Mouse (Mus musculus) neural tube, embryonic 11.5 days (tissue): ENCODE data around the gene Fbxw7. TPM values are rescaled to one million over a fixed set of nuclear protein-coding genes. Genes with fewer than 3 reads are reported as not detected.
"Not testable (repeated sequence)": the region's sequence is repeated elsewhere in the genome, so short reads cannot be mapped to it uniquely, and the experiment has no call there.

Experiments used
- ATAC-seq: fragments of 200-750 bp; cut with Nextera tagmentation; 2 replicates; pipeline ENCODE4 v1.8.0; 2017; ENCODE audit warnings: moderate number of reproducible peaks, mild to moderate bottlenecking, moderate TSS enrichment, moderate library complexity; ENCODE audit not compliant: insufficient read depth, low FRiP score, low TSS enrichment
- DNase-seq: peaks from one replicate; pipeline ENCODE4 v3.0.0-alpha.2; 2015; ENCODE audit warnings: low spot score
- H3K27ac ChIP-seq: fragments of 300-500 bp; sonication (generic); 2 replicates; pipeline ENCODE4 v1.5.1; 2014; ENCODE audit warnings: low read depth, mild to moderate bottlenecking, low read length
- H3K27me3 ChIP-seq: fragments of 300-500 bp; sonication (generic); 2 replicates; pipeline ENCODE4 v1.6.1; 2014; ENCODE audit warnings: mild to moderate bottlenecking, low read length, mixed read lengths; ENCODE audit not compliant: control insufficient read depth, insufficient read depth
- H3K36me3 ChIP-seq: fragments of 300-500 bp; sonication (generic); 2 replicates; pipeline ENCODE4 v1.6.1; 2014; ENCODE audit warnings: mild to moderate bottlenecking, low read length, moderate library complexity, mixed read lengths; ENCODE audit not compliant: control insufficient read depth, insufficient read depth
- H3K4me1 ChIP-seq: fragments of 300-500 bp; sonication (generic); 2 replicates; pipeline ENCODE4 v1.6.1; 2014; ENCODE audit warnings: low read length, mixed read lengths; ENCODE audit not compliant: control insufficient read depth, insufficient read depth
- H3K4me2 ChIP-seq: fragments of 300-500 bp; sonication (generic); 2 replicates; pipeline ENCODE4 v1.6.1; 2014; ENCODE audit warnings: low read depth, mild to moderate bottlenecking, moderate library complexity
- H3K4me3 ChIP-seq: fragments of 300-500 bp; sonication (generic); 2 replicates; pipeline ENCODE4 v1.5.1; 2014; ENCODE audit warnings: low read depth, low read length
- H3K9ac ChIP-seq: fragments of 300-500 bp; sonication (generic); 2 replicates; pipeline ENCODE4 v1.6.1; 2014; ENCODE audit warnings: mild to moderate bottlenecking, low read length
- H3K9me3 ChIP-seq: fragments of 300-500 bp; sonication (generic); 2 replicates; pipeline ENCODE4 v1.6.1; 2016; ENCODE audit warnings: low read length; ENCODE audit not compliant: control insufficient read depth
- WGBS: fragments of 180-500 bp; shearing (Covaris S2); extraction: QIAGEN DNeasy Blood & Tissue Kit; methylation state at CpG from one replicate; pipeline ENCODE4 v1.1.7; 2014; 5-methylcytosine and 5-hydroxymethylcytosine counted together
- polyA plus RNA-seq: library from polyadenylated mRNA; unstranded; fragments of >200 nt; fragmentation: Nextera tagmentation; extraction: Ambion mirVana; gene quantifications from 2 replicates; pipeline ENCODE4 v1.2.1, GENCODE M21; 2014

Gene Fbxw7
- polyA plus RNA-seq, 1 experiment from 2014 or later, result 23.0 TPM

DNA sequence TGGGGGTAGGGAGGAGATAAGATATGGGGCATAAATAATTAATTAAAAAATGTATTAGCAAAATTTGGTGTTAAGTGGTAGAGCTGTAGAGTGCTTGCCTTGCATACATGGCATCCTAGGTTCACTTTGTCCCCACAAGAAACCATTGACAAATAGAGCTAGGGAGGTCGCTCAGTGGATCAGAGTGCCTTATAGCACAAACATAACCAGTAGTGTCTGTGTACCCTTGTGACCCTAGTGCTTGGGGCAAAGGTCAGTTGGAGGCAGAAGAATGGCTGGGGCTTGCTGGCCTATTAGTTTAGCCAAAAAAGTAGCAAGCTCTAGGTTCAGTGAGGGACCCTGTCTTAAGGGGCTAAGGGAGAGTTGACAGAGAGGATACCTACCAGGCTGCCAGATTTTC is 45.6 kb downstream of the Fbxw7 start:
- Histone ChIP-seq H3K36me3 (no peaks in the 10 kb centered on the region), H3K4me3 (no peak overlapping the region), H3K4me1 (no peaks in the 10 kb centered on the region), H3K27me3 (no peaks in the 10 kb centered on the region), H3K9me3 (no peaks in the 10 kb centered on the region), H3K4me2 (no peak overlapping the region), H3K9ac (no peak overlapping the region), H3K27ac (no peak overlapping the region)
- no peak for DNase-seq
- ATAC-seq, result no peak
- 57% methylated on average over 1 of the region's 1 CpGs for WGBS

DNA sequence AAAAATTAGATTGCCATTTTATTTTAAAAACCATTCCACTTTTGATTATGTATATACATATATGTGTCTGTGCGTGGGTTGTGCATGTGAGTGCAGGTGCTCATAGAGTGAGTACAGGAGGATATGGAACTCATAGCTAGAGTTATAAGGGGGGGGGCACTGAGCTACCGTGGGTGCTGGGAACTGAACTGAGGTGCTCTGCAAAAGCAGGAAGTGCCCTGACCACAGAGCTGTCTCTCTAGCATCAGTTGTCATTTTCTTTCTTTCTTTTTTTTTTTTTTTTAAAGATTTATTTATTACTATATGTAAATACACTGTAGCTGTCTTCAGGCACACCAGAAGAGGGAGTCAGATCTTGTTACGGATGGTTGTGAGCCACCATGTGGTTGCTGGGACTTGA is 46.7 kb downstream of the Fbxw7 start:
- 98% methylated on average over 3 of the region's 3 CpGs for WGBS

DNA sequence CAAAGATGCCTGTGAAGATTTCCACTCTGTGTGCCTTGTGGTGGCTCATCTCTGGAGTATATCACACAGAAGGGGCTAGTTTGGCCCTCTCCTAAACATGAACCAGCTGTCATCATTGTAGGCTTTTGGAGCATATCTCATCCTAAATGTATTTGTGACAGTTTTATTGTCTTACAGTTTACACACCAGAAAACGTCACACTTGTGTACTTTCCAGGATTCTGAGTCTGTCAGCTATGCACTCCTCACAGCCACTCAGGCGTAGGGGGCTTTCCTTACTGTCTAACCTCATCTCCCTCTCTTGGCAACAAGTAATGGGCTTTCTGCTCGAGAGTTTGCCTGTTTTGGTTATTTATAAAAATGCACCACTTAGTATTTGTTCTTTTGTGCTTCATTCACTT is 50.6 kb downstream of the Fbxw7 start:
- 77% methylated on average over 3 of the region's 3 CpGs for WGBS
- Histone ChIP-seq H3K4me1 (no peaks in the 10 kb centered on the region; the same call in 1 of the 2 replicates), H3K9me3 (no peaks in the 10 kb centered on the region), H3K4me3 (no peak overlapping the region), H3K36me3 (no peaks in the 10 kb centered on the region), H3K27ac (no peak overlapping the region), H3K9ac (no peak overlapping the region), H3K27me3 (no peaks in the 10 kb centered on the region), H3K4me2 (no peak overlapping the region)
- ATAC-seq, result no peak
- DNase-seq, result no peak

More for the DNA sequence above, 46.7 kb downstream of the Fbxw7 start:
- not testable (repeated sequence) for H3K36me3 ChIP-seq, H3K4me3 ChIP-seq, H3K4me2 ChIP-seq, H3K9ac ChIP-seq, H3K4me1 ChIP-seq, H3K9me3 ChIP-seq, DNase-seq, ATAC-seq, H3K27me3 ChIP-seq, H3K27ac ChIP-seq

DNA sequence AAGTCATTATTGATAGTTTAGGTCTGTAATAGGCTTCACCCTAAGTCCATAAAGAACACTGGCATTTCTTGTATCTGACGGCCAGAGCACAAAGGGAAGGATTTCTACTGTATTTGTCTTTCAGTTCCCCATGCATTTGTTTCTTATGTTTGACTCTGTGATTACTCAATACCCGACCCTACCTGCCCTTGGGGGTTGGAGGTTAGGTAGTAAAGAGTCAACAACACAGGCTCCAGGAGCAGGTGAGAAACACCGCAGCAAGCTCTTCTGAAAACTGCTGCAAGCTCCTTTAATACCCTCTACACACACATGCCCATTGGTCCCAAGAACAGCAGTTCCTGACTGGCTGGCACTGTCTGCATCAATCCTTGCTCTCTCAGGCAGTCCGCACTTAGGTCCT is 51.8 kb downstream of the Fbxw7 start:
- Histone ChIP-seq H3K9me3 (no peaks in the 10 kb centered on the region), H3K4me2 (no peak overlapping the region), H3K4me1 (no peaks in the 10 kb centered on the region; the same call in 1 of the 2 replicates), H3K36me3 (no peaks in the 10 kb centered on the region), H3K27me3 (no peaks in the 10 kb centered on the region), H3K9ac (no peak overlapping the region), H3K27ac (no peak overlapping the region), H3K4me3 (no peak overlapping the region)
- no peak for DNase-seq
- no peak for ATAC-seq
- 71% methylated on average over 4 of the region's 4 CpGs for WGBS

DNA sequence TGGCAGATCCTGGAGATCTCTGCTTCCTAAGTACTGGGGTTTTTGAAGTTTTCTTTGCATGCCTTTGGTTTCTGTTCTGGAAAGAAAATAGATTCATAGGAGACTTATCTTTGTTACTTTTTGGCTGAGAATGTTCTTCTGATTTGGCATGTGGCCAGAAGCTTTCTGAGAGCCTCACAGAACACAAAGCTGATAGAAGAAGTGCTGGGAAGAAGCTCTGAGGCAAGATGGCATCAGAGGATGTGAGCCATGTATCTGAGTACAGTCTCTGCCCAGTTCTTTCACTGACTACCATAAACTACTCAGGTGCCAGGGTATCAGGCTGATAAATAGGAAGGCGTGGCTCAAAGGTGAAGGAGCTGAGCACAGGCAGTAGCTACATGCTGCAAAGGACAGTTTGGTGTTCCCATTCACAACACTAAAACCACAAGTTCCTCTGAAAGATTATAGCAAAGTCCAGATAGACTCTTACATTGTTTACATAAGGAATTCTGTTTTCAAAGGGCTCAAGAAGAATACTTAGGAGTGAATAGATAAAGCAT is 52.4 kb downstream of the Fbxw7 start:
- Histone ChIP-seq H3K4me3 (no peak overlapping the region), H3K4me1 (no peaks in the 10 kb centered on the region; the same call in 1 of the 2 replicates), H3K27me3 (no peaks in the 10 kb centered on the region), H3K4me2 (no peak overlapping the region), H3K9me3 (no peaks in the 10 kb centered on the region), H3K36me3 (no peaks in the 10 kb centered on the region), H3K9ac (no peak overlapping the region), H3K27ac (0 out of 2 replicates have a peak overlapping the region, but pooled peaks have one; percentile 14)
- ATAC-seq (no peak), DNase-seq (no peak)
- 50% methylated on average over 1 of the region's 1 CpGs for WGBS

DNA sequence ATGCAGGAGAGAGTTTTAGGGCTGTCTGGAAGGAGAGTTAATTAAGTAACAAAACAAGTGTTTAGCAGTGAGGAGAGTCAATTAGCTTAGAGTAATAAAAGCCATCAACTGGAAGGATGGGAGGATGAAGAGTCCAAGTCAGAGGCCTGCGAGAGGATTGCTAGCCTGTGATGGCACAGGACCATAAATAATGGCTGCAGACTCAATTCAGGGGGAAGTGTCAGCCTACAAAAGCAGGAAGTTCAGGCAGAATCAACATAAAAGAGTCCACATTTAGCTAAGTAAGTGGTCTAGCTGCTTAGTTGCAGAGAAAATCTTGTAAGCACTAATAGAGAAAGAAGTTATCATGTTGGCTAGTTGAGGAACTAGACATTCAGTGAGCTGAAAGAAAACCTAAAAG is 52.9 kb downstream of the Fbxw7 start:
- WGBS, result 14% methylated on average over 1 of the region's 1 CpGs
- DNase-seq, result no peak

DNA sequence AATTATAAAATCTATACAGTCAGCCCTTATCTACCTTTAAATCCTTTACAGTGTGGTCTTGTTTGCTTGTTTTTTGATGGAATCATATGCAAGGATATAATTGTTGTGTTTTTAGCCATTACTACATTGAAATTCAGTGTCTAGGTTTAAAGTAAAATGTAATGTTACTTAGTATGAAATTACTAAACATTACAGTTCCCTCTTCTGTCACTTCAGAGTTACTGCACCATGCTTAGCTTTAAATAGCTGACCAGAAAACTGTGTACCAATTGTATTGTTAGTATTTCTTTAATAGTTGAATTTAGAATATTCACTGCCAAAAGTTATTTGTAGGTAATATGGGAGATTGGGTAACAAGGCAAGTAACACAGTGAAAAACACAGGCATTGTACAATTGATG is 55.1 kb downstream of the Fbxw7 start:
- Histone ChIP-seq H3K36me3 (no peaks in the 10 kb centered on the region), H3K4me1 (no peaks in the 10 kb centered on the region; the same call in 1 of the 2 replicates), H3K9me3 (no peaks in the 10 kb centered on the region), H3K27ac (no peak overlapping the region), H3K27me3 (no peaks in the 10 kb centered on the region), H3K9ac (no peak overlapping the region), H3K4me3 (no peak overlapping the region), H3K4me2 (no peak overlapping the region)
- DNase-seq (no peak), ATAC-seq (no peak)

More for the DNA sequence above, 52.9 kb downstream of the Fbxw7 start:
- H3K9me3 ChIP-seq, result no peaks in the 10 kb centered on the region
- no peak overlapping the region for H3K9ac ChIP-seq
- 0 out of 2 replicates have a peak overlapping the region, but pooled peaks have one; percentile 14 for H3K27ac ChIP-seq
- no peaks in the 10 kb centered on the region for H3K36me3 ChIP-seq
- no peaks in the 10 kb centered on the region; the same call in 1 of the 2 replicates for H3K4me1 ChIP-seq
- H3K27me3 ChIP-seq, result no peaks in the 10 kb centered on the region
- ATAC-seq, result no peak
- H3K4me3 ChIP-seq, result no peak overlapping the region
- H3K4me2 ChIP-seq, result no peak overlapping the region

DNA sequence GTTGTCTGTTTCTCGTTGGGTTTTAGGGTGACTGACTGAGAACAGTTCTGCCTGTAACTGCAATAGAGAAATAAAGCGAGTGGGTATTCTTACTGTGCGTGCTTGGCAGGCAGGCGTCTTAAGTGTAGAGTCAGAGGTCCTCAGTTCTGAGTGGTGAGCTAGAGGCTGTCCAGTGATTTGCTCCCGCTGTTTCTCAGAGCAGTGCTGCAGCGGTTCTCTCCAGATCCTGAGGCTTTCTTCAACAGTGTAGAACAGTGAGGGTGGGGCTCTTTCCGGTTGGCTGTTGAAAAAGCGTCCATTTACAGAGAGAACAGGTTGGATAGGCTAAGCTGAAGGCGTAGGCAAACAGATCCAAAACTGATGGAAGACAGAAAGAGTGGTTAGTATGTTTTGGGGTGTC is 60.2 kb downstream of the Fbxw7 start:
- H3K9ac ChIP-seq, result no peak overlapping the region
- no peaks in the 10 kb centered on the region for H3K9me3 ChIP-seq
- no peaks in the 10 kb centered on the region for H3K4me1 ChIP-seq
- DNase-seq, result no peak
- no peaks in the 10 kb centered on the region for H3K36me3 ChIP-seq
- no peak overlapping the region for H3K4me3 ChIP-seq
- H3K27ac ChIP-seq, result no peak overlapping the region
- no peak for ATAC-seq
- H3K27me3 ChIP-seq, result no peaks in the 10 kb centered on the region
- 85% methylated on average over 9 of the region's 9 CpGs for WGBS
- H3K4me2 ChIP-seq, result no peak overlapping the region

DNA sequence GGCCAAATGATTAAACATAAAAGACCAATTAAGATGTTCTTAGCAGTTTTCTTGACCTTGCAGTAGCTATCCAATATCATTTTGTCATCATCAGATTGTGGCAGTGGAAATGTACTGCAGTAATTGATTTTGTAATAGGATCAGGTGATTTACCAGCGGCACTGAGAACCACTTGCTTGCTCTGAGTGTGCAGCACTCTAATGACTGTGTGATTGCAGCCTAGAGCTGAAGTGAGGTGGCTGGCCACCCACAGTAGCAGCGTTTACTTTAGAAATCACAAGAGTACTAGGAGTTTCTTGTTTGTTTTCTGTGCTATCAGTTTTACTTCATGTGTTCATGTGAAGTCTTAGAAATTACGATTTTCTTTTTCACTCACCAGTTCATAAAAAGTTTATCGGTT is 61.1 kb downstream of the Fbxw7 start:
- no peak overlapping the region for H3K27ac ChIP-seq
- H3K4me2 ChIP-seq, result no peak overlapping the region
- DNase-seq (no peak), ATAC-seq (no peak)
- H3K9ac ChIP-seq, result no peak overlapping the region
- H3K4me3 ChIP-seq, result no peak overlapping the region
- H3K9me3 ChIP-seq, result no peaks in the 10 kb centered on the region
- no peaks in the 10 kb centered on the region for H3K36me3 ChIP-seq
- 84% methylated on average over 4 of the region's 4 CpGs for WGBS
- H3K27me3 ChIP-seq, result no peaks in the 10 kb centered on the region
- H3K4me1 ChIP-seq, result no peaks in the 10 kb centered on the region
